Mouse (Mus musculus) forebrain, postnatal 0 days (tissue): ENCODE results near the gene Gm12800. TPM values are rescaled to one million over a fixed set of nuclear protein-coding genes. Genes with fewer than 3 reads are reported as not detected.
"Not testable (repeated sequence)": the region's sequence is repeated elsewhere in the genome, so short reads cannot be mapped to it uniquely, and the experiment has no call there.

ENCODE experiments used
- ATAC-seq: fragments of 200-750 bp; cut with Nextera tagmentation; 2 replicates; pipeline ENCODE4 v1.8.0; 2017; ENCODE audit warnings: mild to moderate bottlenecking, moderate library complexity
- DNase-seq: peaks from one replicate; pipeline ENCODE4 v3.0.0-alpha.2; 2015
- H3K27ac ChIP-seq: fragments of 300-500 bp; sonication (generic); 2 replicates; pipeline ENCODE4 v1.5.1; 2014; ENCODE audit warnings: low read depth, mild to moderate bottlenecking, antibody characterized with exemption, low read length, moderate library complexity, mixed read lengths
- H3K27me3 ChIP-seq: fragments of 300-500 bp; sonication (generic); 2 replicates; pipeline ENCODE4 v1.6.1; 2014; ENCODE audit warnings: mild to moderate bottlenecking, low read length, mixed read lengths; ENCODE audit not compliant: insufficient read depth
- H3K36me3 ChIP-seq: fragments of 300-500 bp; sonication (generic); 2 replicates; pipeline ENCODE4 v1.6.1; 2014; ENCODE audit warnings: mild to moderate bottlenecking, moderate library complexity; ENCODE audit not compliant: insufficient read depth
- H3K4me1 ChIP-seq: fragments of 300-500 bp; sonication (generic); 2 replicates; pipeline ENCODE4 v1.6.1; 2014; ENCODE audit warnings: antibody characterized with exemption; ENCODE audit not compliant: insufficient read depth
- H3K4me2 ChIP-seq: fragments of 300-500 bp; sonication (generic); 2 replicates; pipeline ENCODE4 v1.6.1; 2014; ENCODE audit warnings: low read depth, mild to moderate bottlenecking, moderate library complexity
- H3K4me3 ChIP-seq: fragments of 300-500 bp; sonication (generic); 2 replicates; pipeline ENCODE4 v1.5.1; 2014; ENCODE audit warnings: low read depth, low read length, mixed read lengths
- H3K9ac ChIP-seq: fragments of 300-500 bp; sonication (generic); 2 replicates; pipeline ENCODE4 v1.6.1; 2014; ENCODE audit warnings: mild to moderate bottlenecking
- H3K9me3 ChIP-seq: fragments of 300-500 bp; sonication (generic); 2 replicates; pipeline ENCODE4 v1.6.1; 2016; ENCODE audit warnings: low read length
- CTCF ChIP-seq: sonication (generic); IDR thresholded peaks from 2 replicates; pipeline ENCODE4 v1.5.1; 2016; ENCODE audit warnings: antibody characterized with exemption, control low read depth, low read depth
- WGBS: fragments of 180-500 bp; shearing (Covaris S2); extraction: QIAGEN DNeasy Blood & Tissue Kit; methylation state at CpG from one replicate; pipeline ENCODE4 v1.1.7; 2014; 5-methylcytosine and 5-hydroxymethylcytosine counted together
- polyA plus RNA-seq: library from polyadenylated mRNA; unstranded; fragments of >200 nt; fragmentation: Nextera tagmentation; extraction: Ambion mirVana; gene quantifications from 2 replicates; pipeline ENCODE4 v1.2.1, GENCODE M21; 2015
- total RNA-seq: library from RNA; depleted of rRNA; stranded (reverse); fragments of >200 nt; gene quantifications from 2 replicates; pipeline ENCODE4 v1.2.3, GENCODE M21; 2014; rRNA removed

The Gm12800 gene
- not detected in 2 replicates for total RNA-seq
- not detected in 2 replicates for polyA plus RNA-seq

DNA sequence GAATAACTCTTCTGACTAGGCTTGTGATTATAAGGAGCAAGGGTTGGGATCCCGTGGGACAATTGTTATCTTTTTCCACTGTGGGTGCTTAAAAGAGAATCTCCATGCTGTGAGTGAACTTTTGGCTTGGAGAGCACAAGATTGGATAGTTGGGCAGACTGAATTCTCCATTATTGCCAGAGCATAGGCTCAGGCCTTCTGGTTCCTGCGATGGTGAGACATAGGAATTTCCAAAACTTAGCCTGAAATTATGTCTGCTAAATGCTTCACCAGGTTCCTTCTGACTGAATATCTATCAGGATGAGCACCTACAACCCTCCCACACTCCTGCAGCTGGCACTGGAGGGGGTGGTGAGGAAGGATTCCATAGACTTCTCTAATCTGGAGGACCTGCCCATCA, at the start of gene Gm12800:
Gene Gm12800, plus strand, starts transcription at position 301 of the 400 bp plus-strand sequence.
- not testable (repeated sequence) for H3K27ac ChIP-seq, H3K27me3 ChIP-seq, H3K4me1 ChIP-seq, H3K9ac ChIP-seq, H3K4me3 ChIP-seq, H3K36me3 ChIP-seq, DNase-seq, H3K4me2 ChIP-seq, ATAC-seq, H3K9me3 ChIP-seq
- WGBS, result 92% methylated on average over 2 of the region's 2 CpGs

- no peak overlapping the region for H3K27ac ChIP-seq
- peak; percentile 78 for ATAC-seq
- H3K27me3 ChIP-seq, result no peaks in the 10 kb centered on the region
- peak; percentile 42 for DNase-seq
- no peak overlapping the region for H3K4me2 ChIP-seq
- no peaks in the 10 kb centered on the region for H3K36me3 ChIP-seq
- no peak overlapping the region for H3K9ac ChIP-seq
- 48% methylated on average over 6 of the region's 6 CpGs for WGBS
- no peaks in the 10 kb centered on the region for H3K4me1 ChIP-seq
- H3K9me3 ChIP-seq, result no peaks in the 10 kb centered on the region
- peak; percentile 70 for TF ChIP-seq CTCF
- H3K4me3 ChIP-seq, result no peak overlapping the region
These were observed 48.0 kb upstream of the Gm12800 start for GRCm38 (mm10) chr4:101860873-101861272.

- Histone ChIP-seq H3K9me3 (no peaks in the 10 kb centered on the region), H3K27me3 (no peaks in the 10 kb centered on the region), H3K4me1 (no peaks in the 10 kb centered on the region), H3K27ac (no peak overlapping the region), H3K4me2 (no peak overlapping the region), H3K4me3 (no peak overlapping the region), H3K36me3 (no peaks in the 10 kb centered on the region), H3K9ac (no peak overlapping the region)
- 93% methylated on average over 6 of the region's 6 CpGs for WGBS
- DNase-seq, result no peak
- TF ChIP-seq CTCF, result no peak
- ATAC-seq, result no peak
These were observed 46.6 kb upstream of the Gm12800 start for GRCm38 (mm10) chr4:101862289-101862688.

- not testable (repeated sequence) for H3K4me3 ChIP-seq, H3K27ac ChIP-seq, H3K9ac ChIP-seq, ATAC-seq, H3K36me3 ChIP-seq, H3K27me3 ChIP-seq, H3K4me1 ChIP-seq, DNase-seq, H3K9me3 ChIP-seq, H3K4me2 ChIP-seq
- 71% methylated on average over 2 of the region's 2 CpGs for WGBS
These were observed 36.9 kb upstream of the Gm12800 start for GRCm38 (mm10) chr4:101872031-101872430.

DNA sequence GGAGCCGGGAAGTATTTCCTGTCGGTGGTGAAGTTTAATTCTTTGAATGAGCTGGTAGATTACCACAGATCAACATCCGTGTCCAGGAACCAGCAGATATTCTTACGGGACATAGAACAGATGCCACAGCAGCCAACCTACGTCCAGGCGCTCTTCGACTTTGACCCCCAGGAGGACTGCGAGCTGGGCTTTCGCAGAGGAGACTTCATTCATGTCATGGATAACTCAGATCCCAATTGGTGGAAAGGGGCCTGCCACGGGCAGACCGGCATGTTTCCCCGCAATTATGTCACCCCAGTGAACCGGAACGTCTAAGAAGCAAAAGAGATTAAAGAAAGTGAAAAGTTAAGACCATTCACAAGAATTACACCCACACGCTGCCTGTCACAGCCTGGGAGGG, 33.2 kb upstream of the Gm12800 start:
- H3K9me3 ChIP-seq, H3K4me1 ChIP-seq, ATAC-seq, H3K27ac ChIP-seq, DNase-seq, H3K4me2 ChIP-seq, H3K4me3 ChIP-seq, H3K27me3 ChIP-seq, H3K36me3 ChIP-seq, H3K9ac ChIP-seq: not testable (repeated sequence)
- 92% methylated on average over 15 of the region's 15 CpGs for WGBS

GRCm38 (mm10) chr4:101883641-101884040, 25.3 kb upstream of the Gm12800 start:
- H3K9ac ChIP-seq, result no peak overlapping the region
- ATAC-seq (no peak), DNase-seq (no peak)
- no peaks in the 10 kb centered on the region for H3K9me3 ChIP-seq
- H3K4me3 ChIP-seq, result no peak overlapping the region
- TF ChIP-seq CTCF, result no peak
- H3K36me3 ChIP-seq, result no peaks in the 10 kb centered on the region
- no peaks in the 10 kb centered on the region for H3K4me1 ChIP-seq
- no peak overlapping the region for H3K27ac ChIP-seq
- H3K27me3 ChIP-seq, result no peaks in the 10 kb centered on the region
- WGBS, result 48% methylated on average over 3 of the region's 3 CpGs
- no peak overlapping the region for H3K4me2 ChIP-seq

DNA sequence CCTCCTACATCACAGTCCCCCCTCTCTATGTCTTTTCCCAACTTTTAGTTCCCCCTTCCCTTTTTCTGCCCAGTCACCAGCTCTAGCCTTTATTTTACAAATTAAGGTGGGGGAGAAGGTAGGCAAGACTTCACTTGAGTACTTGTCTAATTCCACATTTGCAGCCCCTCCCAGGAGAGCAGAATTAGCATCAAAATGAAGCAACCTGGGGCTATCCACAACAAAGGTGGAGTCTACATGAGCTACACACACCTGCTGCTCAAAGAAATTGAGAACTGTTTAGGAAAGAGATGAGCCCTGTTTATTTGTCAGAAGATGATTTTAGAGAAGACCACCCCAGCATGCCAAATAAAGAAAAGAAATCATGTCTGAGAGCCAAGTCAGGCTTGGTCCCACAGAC, 19.5 kb upstream of the Gm12800 start:
- ATAC-seq, result no peak
- H3K9me3 ChIP-seq, result no peaks in the 10 kb centered on the region
- H3K4me2 ChIP-seq, result no peak overlapping the region
- no peaks in the 10 kb centered on the region for H3K4me1 ChIP-seq
- H3K9ac ChIP-seq, result no peak overlapping the region
- no peaks in the 10 kb centered on the region for H3K27me3 ChIP-seq
- TF ChIP-seq CTCF, result no peak
- no peak for DNase-seq
- H3K36me3 ChIP-seq, result no peaks in the 10 kb centered on the region
- no peak overlapping the region for H3K27ac ChIP-seq
- no peak overlapping the region for H3K4me3 ChIP-seq
